Mouse (Mus musculus): ENCODE measurements around the gene Rell1. TPM values are rescaled to one million over a fixed set of nuclear protein-coding genes. Genes with fewer than 3 reads are reported as not detected.
A peak's percentile ranks its signal among the peaks of the same experiment; 100 is the strongest.

The Rell1 gene
- 13.2 and 13.7 TPM in 2 replicates for polyA plus RNA-seq (2014; fragmentation: Nextera tagmentation; extraction: Ambion mirVana)

- H3K4me3 ChIP-seq (ENCODE audit: low read length), result peak within 1 kb of the TSS; percentile 77
- WGBS, result under 1% methylated on average over 73 of the region's 85 CpGs
- H3K9me3 ChIP-seq (ENCODE audit: control insufficient read depth, low read length), result no peaks in the 10 kb centered on the region
- H3K4me1 ChIP-seq (ENCODE audit: control insufficient read depth, insufficient read depth, low read length), result peaks cover 22% of the 10 kb centered on the region
- ATAC-seq (ENCODE audit: low FRiP score, low TSS enrichment), result peak; percentile 98
- H3K27me3 ChIP-seq (ENCODE audit: control insufficient read depth, insufficient read depth, low read length), result no peaks in the 10 kb centered on the region
- H3K36me3 ChIP-seq (ENCODE audit: control insufficient read depth, insufficient read depth, low read length), result no peaks in the 10 kb centered on the region
- peak within 1 kb of the TSS; percentile 86 for H3K9ac ChIP-seq (ENCODE audit: low read depth, low read length)
- H3K27ac ChIP-seq (ENCODE audit: low read depth, low read length), result peak within 1 kb of the TSS; percentile 57; the same call in 1 of the 2 replicates
- peak within 1 kb of the TSS; percentile 84 for H3K4me2 ChIP-seq (replicated peaks; ENCODE audit: low read depth, low read length)
Observed at GRCm38 (mm10) chr5:63968443-63969415, at the start of gene Rell1. Gene Rell1 (minus strand): TSS chr5:63968897.

- Histone ChIP-seq H3K4me2 (replicated peaks; ENCODE audit: low read depth, low read length) (no peak overlapping the region), H3K27ac (ENCODE audit: low read depth, low read length) (no peak overlapping the region), H3K9me3 (ENCODE audit: control insufficient read depth, low read length) (no peaks in the 10 kb centered on the region), H3K9ac (ENCODE audit: low read depth, low read length) (no peak overlapping the region), H3K4me1 (ENCODE audit: control insufficient read depth, insufficient read depth, low read length) (no peaks in the 10 kb centered on the region), H3K4me3 (ENCODE audit: low read length) (no peak overlapping the region), H3K36me3 (ENCODE audit: control insufficient read depth, insufficient read depth, low read length) (no peaks in the 10 kb centered on the region), H3K27me3 (ENCODE audit: control insufficient read depth, insufficient read depth, low read length) (no peaks in the 10 kb centered on the region)
- no peak for ATAC-seq (ENCODE audit: low FRiP score, low TSS enrichment)
- 77% methylated on average over 9 of the region's 13 CpGs for WGBS
Observed at GRCm38 (mm10) chr5:64012596-64013366, 44.1 kb upstream of the Rell1 start.

DNA sequence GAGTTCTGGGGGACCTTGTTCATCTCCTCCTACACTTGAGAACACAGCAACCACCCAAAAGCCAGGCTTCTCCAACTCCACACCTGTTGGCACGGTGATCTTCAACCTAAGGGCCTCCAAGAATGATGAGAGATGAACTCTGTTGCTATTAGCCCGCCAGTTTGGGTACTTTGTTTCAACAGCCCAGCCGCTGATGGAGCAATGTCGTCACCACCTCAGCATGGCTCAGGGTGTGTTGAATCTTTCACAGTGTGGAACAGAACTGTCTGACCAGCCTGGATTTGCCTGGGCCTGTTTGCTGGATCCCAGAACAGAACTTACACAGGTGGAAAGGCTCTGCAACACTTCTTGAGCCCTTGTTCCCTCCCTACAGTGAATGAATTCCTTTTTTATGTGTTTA lies 37.9 kb upstream of the Rell1 start:
- no peak overlapping the region for H3K4me3 ChIP-seq (ENCODE audit: low read length)
- ATAC-seq (ENCODE audit: low FRiP score, low TSS enrichment), result no peak
- H3K4me1 ChIP-seq (ENCODE audit: control insufficient read depth, insufficient read depth, low read length), result no peaks in the 10 kb centered on the region
- no peak overlapping the region for H3K9ac ChIP-seq (ENCODE audit: low read depth, low read length)
- H3K36me3 ChIP-seq (ENCODE audit: control insufficient read depth, insufficient read depth, low read length), result no peaks in the 10 kb centered on the region
- H3K9me3 ChIP-seq (ENCODE audit: control insufficient read depth, low read length), result no peaks in the 10 kb centered on the region
- no peak overlapping the region for H3K27ac ChIP-seq (ENCODE audit: low read depth, low read length)
- no peaks in the 10 kb centered on the region for H3K27me3 ChIP-seq (ENCODE audit: control insufficient read depth, insufficient read depth, low read length)
- H3K4me2 ChIP-seq (replicated peaks; ENCODE audit: low read depth, low read length), result no peak overlapping the region
- WGBS, result 88% methylated on average over 4 of the region's 4 CpGs

DNA sequence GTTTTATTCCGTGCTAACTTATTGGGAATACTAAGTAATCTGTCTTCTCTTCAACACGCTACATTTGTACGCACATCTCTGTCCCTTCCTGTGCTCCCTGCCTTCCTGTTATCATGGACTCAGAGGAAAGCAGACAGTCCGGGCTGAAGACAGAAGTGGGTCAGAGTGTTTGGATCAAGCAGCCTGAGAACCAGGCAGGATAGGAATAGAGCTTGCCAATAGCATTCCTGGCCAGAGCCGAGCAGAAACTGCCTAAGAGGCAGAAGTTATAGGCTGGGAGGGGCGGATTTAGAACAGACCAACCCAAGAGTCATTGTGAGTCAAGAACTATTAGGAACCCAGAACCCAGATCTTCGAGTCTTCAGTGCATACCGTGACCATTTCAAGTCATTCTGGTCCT lies 34.6 kb upstream of the Rell1 start:
- no peak for ATAC-seq (ENCODE audit: low FRiP score, low TSS enrichment)
- Histone ChIP-seq H3K4me3 (ENCODE audit: low read length) (no peak overlapping the region), H3K4me1 (ENCODE audit: control insufficient read depth, insufficient read depth, low read length) (no peaks in the 10 kb centered on the region), H3K36me3 (ENCODE audit: control insufficient read depth, insufficient read depth, low read length) (no peaks in the 10 kb centered on the region), H3K27ac (ENCODE audit: low read depth, low read length) (no peak overlapping the region), H3K9ac (ENCODE audit: low read depth, low read length) (no peak overlapping the region), H3K27me3 (ENCODE audit: control insufficient read depth, insufficient read depth, low read length) (no peaks in the 10 kb centered on the region), H3K4me2 (replicated peaks; ENCODE audit: low read depth, low read length) (no peak overlapping the region), H3K9me3 (ENCODE audit: control insufficient read depth, low read length) (no peaks in the 10 kb centered on the region)
- WGBS, result 89% methylated on average over 8 of the region's 8 CpGs

GRCm38 (mm10) chr5:63993865-63994264 lies 25.2 kb upstream of the Rell1 start:
- WGBS, result 58% methylated on average over 3 of the region's 3 CpGs
- no peaks in the 10 kb centered on the region for H3K27me3 ChIP-seq (ENCODE audit: control insufficient read depth, insufficient read depth, low read length)
- no peak for ATAC-seq (ENCODE audit: low FRiP score, low TSS enrichment)
- H3K4me3 ChIP-seq (ENCODE audit: low read length), result no peak overlapping the region
- H3K27ac ChIP-seq (ENCODE audit: low read depth, low read length), result no peak overlapping the region
- no peak overlapping the region for H3K9ac ChIP-seq (ENCODE audit: low read depth, low read length)
- H3K9me3 ChIP-seq (ENCODE audit: control insufficient read depth, low read length), result no peaks in the 10 kb centered on the region
- no peaks in the 10 kb centered on the region for H3K4me1 ChIP-seq (ENCODE audit: control insufficient read depth, insufficient read depth, low read length)
- H3K36me3 ChIP-seq (ENCODE audit: control insufficient read depth, insufficient read depth, low read length), result no peaks in the 10 kb centered on the region
- H3K4me2 ChIP-seq (replicated peaks; ENCODE audit: low read depth, low read length), result no peak overlapping the region

- Histone ChIP-seq H3K4me1 (ENCODE audit: control insufficient read depth, insufficient read depth, low read length) (no peaks in the 10 kb centered on the region), H3K4me3 (ENCODE audit: low read length) (no peak overlapping the region), H3K9me3 (ENCODE audit: control insufficient read depth, low read length) (no peaks in the 10 kb centered on the region), H3K9ac (ENCODE audit: low read depth, low read length) (no peak overlapping the region), H3K4me2 (replicated peaks; ENCODE audit: low read depth, low read length) (no peak overlapping the region), H3K27ac (ENCODE audit: low read depth, low read length) (no peak overlapping the region), H3K36me3 (ENCODE audit: control insufficient read depth, insufficient read depth, low read length) (no peaks in the 10 kb centered on the region), H3K27me3 (ENCODE audit: control insufficient read depth, insufficient read depth, low read length) (no peaks in the 10 kb centered on the region)
- ATAC-seq (ENCODE audit: low FRiP score, low TSS enrichment), result no peak
- 90% methylated on average over 3 of the region's 3 CpGs for WGBS
Observed at GRCm38 (mm10) chr5:63990675-63991074, 22.0 kb upstream of the Rell1 start.

DNA sequence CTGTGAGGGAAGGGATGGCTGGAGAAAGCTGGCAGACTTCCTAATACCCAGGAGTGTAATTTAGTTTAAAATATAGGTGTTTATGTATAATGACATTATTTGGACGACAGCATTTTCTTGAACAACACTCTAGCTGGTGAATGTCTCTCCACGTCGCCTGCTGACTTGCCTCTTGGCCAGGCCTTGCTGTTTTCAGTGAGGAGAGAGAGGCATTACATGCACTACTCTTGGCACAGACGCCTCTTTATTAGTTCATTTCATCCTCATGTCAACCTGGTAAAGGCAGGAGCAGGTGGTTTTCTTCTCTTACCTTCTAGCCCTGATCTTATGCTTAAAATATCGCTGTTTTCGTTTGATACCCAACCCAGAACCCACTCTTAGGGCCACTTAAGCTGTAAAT lies 17.6 kb upstream of the Rell1 start:
- H3K4me3 ChIP-seq (ENCODE audit: low read length), result no peak overlapping the region
- no peaks in the 10 kb centered on the region for H3K9me3 ChIP-seq (ENCODE audit: control insufficient read depth, low read length)
- H3K27me3 ChIP-seq (ENCODE audit: control insufficient read depth, insufficient read depth, low read length), result no peaks in the 10 kb centered on the region
- WGBS, result 89% methylated on average over 6 of the region's 6 CpGs
- no peak overlapping the region for H3K9ac ChIP-seq (ENCODE audit: low read depth, low read length)
- H3K36me3 ChIP-seq (ENCODE audit: control insufficient read depth, insufficient read depth, low read length), result no peaks in the 10 kb centered on the region
- ATAC-seq (ENCODE audit: low FRiP score, low TSS enrichment), result no peak
- no peak overlapping the region for H3K4me2 ChIP-seq (replicated peaks; ENCODE audit: low read depth, low read length)
- no peak overlapping the region for H3K27ac ChIP-seq (ENCODE audit: low read depth, low read length)
- no peaks in the 10 kb centered on the region for H3K4me1 ChIP-seq (ENCODE audit: control insufficient read depth, insufficient read depth, low read length)

DNA sequence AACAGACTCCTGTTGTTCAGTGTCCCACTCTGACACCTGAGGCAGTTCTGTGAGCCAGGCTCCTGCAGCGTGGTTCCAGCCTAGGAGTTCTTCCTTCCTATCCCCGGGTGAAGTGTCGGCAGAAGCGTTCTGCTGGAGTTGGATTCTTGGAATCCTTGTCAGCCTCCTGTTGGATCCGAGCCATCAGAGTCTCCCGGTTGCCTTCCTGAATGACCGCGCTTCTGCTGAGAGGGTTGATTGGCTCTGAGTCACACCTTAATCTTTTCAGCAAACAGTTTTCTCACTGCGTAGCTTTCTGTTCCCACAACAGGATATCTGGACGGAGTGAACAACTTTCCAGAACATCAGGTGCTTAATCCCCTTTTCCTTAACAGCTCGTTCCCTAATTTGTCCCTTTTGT lies 13.6 kb upstream of the Rell1 start:
- Histone ChIP-seq H3K9me3 (ENCODE audit: control insufficient read depth, low read length) (no peaks in the 10 kb centered on the region), H3K27ac (ENCODE audit: low read depth, low read length) (no peak overlapping the region), H3K9ac (ENCODE audit: low read depth, low read length) (no peak overlapping the region), H3K36me3 (ENCODE audit: control insufficient read depth, insufficient read depth, low read length) (no peaks in the 10 kb centered on the region), H3K4me3 (ENCODE audit: low read length) (no peak overlapping the region), H3K4me2 (replicated peaks; ENCODE audit: low read depth, low read length) (no peak overlapping the region), H3K4me1 (ENCODE audit: control insufficient read depth, insufficient read depth, low read length) (no peaks in the 10 kb centered on the region), H3K27me3 (ENCODE audit: control insufficient read depth, insufficient read depth, low read length) (no peaks in the 10 kb centered on the region)
- 66% methylated on average over 11 of the region's 11 CpGs for WGBS
- no peak for ATAC-seq (ENCODE audit: low FRiP score, low TSS enrichment)

- no peaks in the 10 kb centered on the region for H3K36me3 ChIP-seq (ENCODE audit: control insufficient read depth, insufficient read depth, low read length)
- WGBS, result 66% methylated on average over 2 of the region's 2 CpGs
- no peak for ATAC-seq (ENCODE audit: low FRiP score, low TSS enrichment)
- no peak overlapping the region for H3K4me3 ChIP-seq (ENCODE audit: low read length)
- H3K9me3 ChIP-seq (ENCODE audit: control insufficient read depth, low read length), result no peaks in the 10 kb centered on the region
- no peak overlapping the region for H3K4me2 ChIP-seq (replicated peaks; ENCODE audit: low read depth, low read length)
- peaks cover 19% of the 10 kb centered on the region for H3K4me1 ChIP-seq (ENCODE audit: control insufficient read depth, insufficient read depth, low read length)
- no peak overlapping the region for H3K9ac ChIP-seq (ENCODE audit: low read depth, low read length)
- no peaks in the 10 kb centered on the region for H3K27me3 ChIP-seq (ENCODE audit: control insufficient read depth, insufficient read depth, low read length)
- no peak overlapping the region for H3K27ac ChIP-seq (ENCODE audit: low read depth, low read length)
Observed at GRCm38 (mm10) chr5:63970991-63971390, 2.3 kb upstream of the Rell1 start.
